Mouse (Mus musculus) lung, postnatal 25 days (tissue): ENCODE measurements around the gene Fam169b.

Experiments used
- DNase-seq: peaks from one replicate; pipeline ENCODE4 v3.0.0; 2022; ENCODE audit warnings: low spot score

Fam169b gene

DNA sequence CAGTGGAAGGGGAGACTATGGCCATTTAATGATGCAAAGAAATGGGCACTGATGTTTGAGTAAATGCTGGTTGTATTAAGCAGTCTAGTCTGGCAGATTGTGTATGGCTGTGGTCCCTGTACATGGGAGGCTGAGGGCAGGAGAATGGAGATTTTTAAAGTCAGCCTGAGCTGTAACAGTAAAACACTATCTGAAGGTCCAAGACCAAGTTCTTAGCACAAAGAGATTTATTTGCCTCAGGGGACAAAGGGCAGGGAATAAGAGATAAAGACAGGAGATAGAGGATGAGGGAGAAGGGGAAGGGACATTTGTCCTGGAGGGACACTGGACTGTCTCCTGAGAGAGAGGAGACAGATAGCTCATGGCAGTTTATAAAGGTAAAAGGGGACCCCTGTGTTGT is at the start of gene Fam169b:
Fam169b (plus strand) TSS at position 325 of the 400 bp plus-strand sequence.
- DNase-seq: no peak

DNA sequence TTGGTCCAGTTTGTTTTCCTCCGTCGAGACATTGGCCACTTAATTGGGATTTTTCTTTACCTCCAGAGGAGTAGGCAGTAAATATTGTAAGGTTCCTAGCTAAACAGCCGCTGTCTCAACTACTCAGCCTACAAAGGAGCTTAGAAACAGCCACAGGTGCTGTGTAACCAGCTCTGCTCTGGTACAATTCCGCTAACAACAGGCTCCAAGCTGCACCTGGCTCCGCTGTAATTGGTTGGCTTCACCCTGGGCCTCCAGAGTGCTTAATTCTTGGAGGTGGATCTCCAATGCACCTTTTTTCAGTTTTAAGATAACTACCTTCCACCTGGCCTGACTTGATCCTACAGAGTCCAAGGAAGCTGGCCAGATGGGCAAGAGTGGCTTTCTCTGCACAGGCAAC is 49.6 kb upstream of the Fam169b start:
- no peak for DNase-seq

DNA sequence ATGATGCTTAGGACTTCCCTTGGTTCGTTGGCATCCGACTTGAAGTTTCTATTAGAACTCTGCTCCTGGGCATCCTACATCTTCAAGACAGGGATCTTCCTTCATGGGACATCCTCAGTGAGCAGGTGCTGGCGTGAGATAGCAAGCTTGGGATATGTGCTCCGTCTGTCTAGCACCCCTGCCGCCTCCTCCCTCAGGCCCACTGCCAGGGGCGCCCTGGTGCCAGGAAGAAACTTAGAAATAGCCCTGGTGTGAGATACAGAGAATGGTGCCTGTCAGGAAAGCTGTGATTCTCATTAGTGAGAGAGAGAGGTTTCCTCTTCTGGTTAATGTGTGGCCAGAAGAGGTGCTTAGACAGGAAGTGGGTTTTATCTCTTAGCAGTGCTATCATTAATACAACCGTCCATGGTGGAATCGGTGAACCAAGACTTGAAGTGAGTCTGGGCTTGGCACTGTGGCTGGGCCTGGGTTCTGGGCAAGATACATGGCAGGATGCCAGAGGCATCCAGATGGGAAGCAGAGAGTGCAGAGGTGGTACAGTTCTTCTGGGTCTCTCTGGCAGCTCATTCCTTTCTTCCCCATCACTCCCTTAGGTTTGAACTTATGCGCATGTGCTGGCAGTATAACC is 48.1 kb upstream of the Fam169b start:
- DNase-seq: no peak

DNA sequence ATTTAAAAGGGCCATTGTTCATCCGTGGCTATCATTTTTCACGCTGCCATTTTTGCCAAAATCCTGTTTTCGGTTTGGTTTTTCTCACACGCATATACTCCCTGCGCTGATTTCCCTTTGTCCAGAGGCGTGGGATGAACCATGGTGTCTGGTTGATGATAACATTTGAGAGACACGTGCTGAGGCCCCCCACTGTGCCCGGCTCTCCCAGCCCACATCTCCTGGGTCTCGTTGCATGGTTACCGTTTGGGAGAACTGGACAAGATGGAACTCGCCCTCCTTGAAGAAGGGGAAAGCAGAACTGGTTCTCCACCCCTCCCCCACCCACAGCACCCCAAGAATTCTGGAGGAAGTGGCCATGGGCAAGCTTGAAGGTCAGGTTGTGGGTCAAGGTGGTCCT is 46.6 kb upstream of the Fam169b start:
- DNase-seq: no peak

DNA sequence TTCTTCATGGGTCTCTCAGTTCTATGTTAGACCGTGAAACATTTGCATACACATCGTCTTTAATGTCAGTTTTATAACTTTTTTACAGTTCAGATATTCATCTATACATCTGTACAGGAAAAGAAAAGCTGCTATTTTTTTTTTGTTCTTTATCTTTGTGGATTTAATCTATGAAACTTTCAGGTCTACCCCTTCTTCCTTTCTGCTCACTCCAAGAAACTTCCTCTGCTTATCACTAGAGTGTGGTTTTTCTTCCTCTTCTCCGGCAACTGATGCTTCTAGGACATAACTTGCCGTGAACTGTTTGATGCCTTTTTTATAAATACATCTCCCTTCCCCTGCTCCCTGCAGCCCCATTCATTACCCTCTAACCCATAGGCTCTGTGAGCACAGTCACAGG is 46.0 kb upstream of the Fam169b start:
- no peak for DNase-seq

DNA sequence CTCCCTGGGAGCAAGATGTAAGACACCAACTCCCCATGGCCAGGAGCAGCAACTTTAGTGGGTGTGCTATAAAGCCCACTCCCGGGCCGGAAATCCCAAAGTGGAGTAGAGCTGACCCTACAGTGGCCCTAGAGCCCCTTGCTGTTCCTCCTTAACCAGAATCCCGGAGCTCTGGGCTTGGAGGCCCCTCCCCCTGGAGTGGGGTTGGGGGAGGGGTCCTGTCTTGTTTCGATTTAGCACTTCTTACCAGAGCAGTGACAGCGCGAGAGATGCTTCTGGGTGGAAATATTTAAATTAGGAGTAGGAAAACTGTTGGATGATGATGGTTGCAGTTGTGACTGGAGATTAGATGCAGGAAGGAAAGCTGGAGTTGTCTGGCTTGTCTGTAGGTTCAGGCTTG is 45.1 kb upstream of the Fam169b start:
- no peak for DNase-seq

DNA sequence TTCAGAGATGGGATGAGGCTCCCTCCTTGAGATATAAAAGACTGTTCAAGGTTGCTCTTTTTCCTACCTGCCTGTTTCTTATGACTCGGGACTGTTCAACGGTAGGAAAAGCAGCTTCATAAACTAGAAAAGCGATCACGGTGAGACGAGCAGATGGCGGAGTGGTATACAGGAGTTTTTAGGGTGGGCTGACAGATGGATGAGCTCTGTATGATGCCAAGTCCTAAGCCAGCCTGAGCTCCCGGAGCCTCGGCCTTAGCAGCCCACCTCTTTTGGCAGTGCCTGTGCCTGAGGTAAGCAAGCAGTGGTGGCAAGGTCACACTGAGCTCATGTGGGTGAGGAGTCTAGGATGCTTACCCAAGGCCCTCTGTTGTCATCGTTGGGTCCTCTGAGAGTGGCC is 42.8 kb upstream of the Fam169b start:
- DNase-seq: no peak

DNA sequence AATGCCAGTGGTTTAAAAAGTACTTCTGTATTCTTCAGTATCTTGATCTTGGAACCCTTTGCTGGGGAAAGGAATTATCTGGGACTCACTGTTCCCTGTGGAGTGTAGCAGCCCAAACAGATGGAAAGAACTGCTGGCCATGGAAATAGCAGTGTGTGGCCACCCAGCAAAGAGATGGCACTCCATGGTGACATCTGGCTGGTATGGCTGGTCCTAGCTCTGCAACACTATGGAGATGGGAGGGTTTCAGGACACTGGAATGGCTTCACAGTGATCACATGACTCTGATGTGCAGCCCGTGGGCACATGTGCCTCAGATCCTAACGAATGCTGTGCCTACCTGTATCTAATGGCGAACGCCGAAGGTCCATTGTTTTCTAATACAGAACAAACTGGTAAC is 41.1 kb upstream of the Fam169b start:
- DNase-seq: no peak

DNA sequence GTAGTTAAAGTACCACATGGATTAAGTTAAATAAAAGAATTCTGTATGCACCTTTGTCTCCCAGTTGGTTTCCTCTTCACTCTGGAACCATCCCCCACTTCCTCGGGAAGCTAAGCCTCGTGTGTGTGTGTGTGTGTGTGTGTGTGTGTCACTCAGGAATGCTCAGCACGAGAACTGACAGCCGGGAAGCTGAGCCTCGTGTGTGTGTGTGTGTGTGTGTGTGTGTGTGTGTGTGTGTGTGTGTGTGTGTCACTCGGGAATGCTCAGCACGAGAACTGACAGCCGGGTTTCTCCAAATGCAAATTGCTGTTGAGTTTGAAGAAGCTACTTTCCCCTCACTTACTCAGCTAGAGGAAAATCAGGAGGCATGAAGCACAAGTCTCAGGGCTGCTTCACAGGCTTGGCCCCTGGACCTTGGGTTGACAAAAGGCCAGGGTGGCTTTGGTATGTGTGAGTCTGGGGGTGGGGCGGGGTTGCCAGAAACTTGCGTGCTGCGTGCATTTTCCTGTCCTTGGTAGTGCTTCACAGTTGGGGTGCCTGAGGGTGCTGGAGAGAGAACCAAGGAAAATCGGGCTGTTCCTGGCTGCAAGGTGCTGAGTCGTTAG is 39.9 kb upstream of the Fam169b start:
- DNase-seq: peak; percentile 43

DNA sequence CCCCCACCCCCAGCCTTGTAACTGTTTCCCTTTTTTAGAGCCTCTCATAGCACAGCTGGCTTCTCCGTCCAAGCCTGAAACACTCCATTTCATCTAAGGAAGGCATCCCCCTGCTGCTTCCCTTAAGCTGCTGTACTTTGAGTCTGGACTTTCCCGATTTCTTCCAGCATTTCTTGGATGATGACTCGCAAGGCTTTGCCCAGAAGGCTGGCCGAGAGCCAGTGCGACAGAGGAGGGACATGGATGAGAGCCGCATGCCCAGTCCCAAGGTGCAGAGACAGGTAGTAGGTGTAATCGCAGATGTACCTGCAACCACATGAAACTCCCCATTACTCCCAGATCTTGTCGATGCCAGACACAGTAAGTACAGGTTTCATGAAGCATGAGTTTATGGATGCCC is 36.8 kb upstream of the Fam169b start:
- DNase-seq: no peak

DNA sequence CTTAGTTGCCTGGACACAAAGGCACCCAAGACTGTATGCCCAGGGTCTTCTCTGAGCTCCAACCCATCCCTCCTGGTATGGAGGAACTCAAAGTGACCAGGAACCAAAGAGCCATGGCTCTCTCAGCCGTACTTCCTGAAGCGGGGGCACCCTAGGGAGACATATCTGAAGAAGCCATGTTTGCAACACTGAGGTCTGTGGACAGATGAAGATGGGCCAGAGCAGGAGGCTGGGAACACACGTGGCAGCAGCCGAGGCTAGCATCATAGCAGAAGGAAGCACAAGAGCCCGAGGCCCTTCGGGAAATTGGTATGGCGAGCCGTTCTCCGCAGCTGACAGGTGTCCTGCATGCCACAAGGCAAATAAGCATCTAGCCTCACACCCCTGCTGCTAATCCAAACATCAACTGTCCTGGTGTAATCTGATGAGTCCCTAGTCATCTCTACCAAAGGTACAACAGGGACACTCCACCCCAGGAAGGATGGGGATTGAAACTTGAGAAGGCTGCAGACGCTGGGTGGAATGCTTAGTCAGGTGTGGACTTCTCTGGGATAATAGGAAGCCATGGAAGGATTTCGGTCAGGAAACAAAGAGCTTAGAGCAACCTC is 34.3 kb upstream of the Fam169b start:
- no peak for DNase-seq

DNA sequence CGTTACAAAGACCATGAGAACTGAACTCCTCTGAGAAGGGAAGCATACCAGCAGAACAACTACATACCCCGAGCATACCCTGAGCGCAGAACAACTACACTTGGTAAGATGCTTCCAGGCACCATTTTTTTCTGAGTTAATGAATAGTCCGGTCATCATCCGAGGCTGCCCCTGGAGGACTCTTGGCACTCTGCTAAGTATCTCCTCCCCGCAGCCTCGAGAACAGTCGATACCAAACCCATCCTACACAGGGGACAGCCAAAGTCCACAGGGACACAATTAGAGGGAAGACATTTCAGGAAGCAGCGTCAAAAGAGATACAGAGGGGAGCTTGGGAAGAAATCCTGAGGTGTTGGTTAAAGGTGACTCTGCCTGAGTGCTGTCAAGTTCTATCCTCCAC is 32.4 kb upstream of the Fam169b start:
- no peak for DNase-seq

DNA sequence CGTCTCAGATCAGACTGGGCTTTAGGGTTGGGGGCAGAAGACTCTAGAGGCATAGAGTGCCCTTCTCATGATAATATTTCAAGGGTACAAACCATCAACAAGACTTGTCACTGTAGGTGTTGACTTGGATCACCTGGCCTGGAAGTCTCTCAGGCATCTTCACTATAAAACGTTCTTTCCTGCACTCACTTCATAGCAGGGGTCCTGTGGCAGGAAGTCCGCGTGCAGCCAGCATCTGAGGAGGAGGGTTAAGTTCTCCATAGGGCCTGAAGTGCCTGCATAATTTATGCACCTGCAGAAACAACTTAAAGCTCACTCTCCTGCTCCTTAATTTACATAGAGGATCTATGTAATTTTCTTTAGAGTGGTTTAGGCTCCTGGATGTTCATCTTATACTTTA is 28.0 kb upstream of the Fam169b start:
- DNase-seq: no peak

DNA sequence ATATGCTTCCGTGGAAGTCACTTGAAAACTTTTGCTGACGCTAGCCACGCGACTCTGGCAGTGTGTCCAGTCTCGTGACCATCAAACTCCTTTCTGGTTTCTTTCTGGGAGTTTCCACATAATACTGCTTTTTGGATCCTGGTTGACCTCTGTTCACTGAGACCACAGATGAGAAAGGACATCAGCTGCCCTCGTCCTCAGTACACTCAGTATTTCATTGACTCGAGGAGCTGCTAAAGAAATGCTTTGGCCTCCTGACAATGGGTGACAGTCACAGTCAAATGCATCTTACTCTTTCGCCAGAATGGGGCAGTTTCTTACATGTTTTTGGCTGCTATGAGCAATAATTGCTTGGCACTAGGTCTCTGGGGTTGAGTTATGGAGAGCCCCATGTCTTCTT is 27.4 kb upstream of the Fam169b start:
- no peak for DNase-seq

DNA sequence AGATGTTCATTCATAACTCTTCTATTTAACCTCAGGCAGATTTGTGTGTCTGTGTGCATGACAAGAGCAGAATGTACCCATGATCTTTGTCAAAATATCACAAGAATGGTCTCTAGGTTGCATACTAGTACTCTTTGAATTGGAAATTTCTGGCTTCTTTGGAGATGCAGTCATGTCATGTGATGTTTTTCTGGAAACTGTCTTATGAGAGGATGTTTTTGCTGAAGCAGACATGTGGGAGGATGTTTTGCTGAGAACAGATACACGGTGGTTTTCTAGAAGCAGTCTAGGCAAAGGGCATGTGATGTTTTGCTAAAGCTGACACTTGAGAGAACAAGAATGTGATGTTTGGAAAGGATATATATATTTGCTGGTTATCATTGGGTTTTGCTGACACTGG is 23.2 kb upstream of the Fam169b start:
- peak; percentile 36 for DNase-seq

DNA sequence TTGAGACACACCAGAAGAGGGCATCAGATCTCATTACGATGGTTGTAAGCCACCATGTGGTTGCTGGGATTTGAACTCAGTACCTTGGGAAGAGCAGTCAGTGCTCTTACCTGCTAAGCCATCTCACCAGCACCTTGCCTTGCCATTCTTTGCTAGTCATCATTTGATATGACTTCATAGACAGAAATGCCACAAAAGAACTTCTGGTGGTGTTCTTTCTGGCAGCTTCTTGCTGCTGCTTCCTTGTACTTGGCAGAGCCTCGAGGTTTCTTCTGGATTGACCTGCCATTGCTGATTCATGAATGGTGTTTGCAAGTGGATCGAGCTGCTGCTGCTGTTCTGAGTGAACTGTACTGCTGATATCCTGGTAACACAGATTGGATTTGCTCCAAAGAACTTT is 22.7 kb upstream of the Fam169b start:
- no peak for DNase-seq

DNA sequence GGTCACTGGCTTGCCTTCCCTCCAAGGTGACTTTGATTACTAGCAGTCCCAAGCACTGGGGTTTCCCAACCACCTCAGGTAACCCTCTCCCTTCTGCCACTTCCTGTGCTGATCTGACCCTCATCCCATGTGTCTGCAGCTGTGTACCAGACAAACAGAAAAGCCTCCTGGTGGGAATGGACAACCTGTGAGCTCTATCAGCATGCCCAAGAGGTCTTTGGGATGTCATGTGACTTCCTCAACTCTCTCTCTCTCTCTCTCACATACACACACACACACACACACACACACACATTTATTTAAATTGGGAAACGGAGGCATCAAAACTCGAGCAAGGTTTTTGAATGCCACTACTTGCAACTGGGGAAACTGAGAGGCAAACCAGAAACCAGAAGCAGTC is 15.9 kb upstream of the Fam169b start:
- no peak for DNase-seq

DNA sequence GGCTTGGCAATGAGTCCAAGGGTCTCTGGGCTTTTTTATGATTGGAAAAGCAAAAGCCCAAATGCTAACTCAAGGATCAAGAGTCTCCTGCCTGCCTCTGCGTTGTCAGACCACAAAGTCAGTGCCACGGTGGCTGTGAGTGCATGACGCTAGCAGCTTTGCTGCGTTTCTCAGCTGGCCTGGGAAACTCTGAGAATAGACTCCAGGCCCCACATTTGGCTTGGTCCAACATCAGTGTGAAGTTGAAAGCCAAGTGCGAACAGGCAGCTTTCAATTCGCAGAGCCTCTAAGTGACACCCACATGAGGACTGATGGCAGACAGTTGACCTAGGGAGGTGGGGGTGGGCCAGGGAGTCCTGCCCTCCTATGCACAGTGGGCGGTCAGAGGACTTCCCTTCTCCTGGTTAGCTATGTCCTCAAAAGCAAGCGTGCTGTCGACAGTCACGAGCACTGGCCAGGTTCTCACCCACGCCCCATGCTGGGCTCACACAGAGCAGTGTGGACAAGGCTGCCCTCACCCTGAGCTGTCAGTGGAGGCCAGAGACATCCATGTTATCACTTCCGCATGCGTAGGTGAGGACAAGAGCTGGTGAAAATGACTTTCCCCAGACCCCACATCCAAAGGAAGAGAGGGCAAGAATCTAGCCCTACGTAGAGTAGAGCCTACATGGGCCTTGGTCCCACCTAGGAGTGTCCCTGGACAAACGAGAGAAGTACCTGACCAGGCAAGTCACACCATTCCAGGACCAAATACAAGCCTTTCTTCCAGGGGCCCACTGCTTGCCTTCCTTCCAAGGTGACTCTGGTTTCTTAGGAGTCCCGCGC is 15.1 kb upstream of the Fam169b start:
- DNase-seq: no peak

DNA sequence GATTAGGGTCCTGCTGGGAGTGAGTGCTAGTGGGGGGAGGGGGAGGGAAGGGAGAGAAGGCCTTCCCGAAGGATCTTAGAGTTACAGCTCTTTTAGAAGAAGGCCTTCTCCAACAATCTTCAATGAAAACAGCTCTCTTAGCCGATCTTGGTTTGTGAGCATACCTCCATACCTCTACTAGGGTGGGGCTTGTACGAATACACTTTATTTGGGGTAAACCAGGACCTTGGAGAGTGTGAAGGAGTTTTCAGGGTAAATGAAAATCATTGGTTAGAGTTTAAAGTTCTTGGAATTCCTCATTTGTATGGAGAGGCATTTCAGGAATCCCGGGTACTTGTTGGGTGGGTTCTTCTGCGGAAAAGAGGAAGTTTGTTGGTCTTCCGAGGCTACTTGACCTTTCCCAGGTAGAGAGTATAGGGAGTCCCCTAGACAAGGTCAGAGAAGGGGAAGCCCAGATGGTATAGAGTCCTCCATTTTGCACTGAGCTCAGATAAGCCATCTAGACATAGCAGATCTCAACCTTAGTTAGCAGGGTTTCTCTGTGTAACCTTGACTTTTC is 14.0 kb upstream of the Fam169b start:
- no peak for DNase-seq

DNA sequence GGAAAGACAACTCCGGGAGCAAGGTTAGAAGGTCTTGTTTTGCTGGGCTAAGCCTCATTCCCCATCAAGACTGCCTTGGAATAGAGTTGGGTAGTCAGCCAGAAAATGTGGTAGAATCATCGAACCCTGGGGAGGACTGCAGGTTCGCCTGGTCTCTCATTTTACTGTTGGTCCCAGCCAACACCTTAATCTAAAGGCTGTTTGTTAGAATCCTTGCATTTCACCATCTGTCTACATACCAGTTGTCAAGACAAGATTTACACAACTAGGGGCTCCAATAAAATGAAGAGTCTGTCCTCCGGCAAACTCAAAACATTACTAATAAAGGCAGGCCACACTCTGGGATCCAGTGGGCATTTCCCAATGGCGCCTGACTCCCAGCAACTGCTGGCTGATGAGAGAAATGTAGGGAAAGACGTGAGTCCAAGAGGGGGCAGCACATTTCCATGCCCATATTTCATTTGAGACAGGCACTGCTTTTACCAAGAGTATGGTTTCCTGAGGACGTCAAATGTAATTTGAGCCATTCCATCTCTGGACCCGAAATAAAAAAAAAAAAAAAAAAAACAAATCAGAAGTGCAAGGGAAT is 10.9 kb upstream of the Fam169b start:
- DNase-seq: no peak

DNA sequence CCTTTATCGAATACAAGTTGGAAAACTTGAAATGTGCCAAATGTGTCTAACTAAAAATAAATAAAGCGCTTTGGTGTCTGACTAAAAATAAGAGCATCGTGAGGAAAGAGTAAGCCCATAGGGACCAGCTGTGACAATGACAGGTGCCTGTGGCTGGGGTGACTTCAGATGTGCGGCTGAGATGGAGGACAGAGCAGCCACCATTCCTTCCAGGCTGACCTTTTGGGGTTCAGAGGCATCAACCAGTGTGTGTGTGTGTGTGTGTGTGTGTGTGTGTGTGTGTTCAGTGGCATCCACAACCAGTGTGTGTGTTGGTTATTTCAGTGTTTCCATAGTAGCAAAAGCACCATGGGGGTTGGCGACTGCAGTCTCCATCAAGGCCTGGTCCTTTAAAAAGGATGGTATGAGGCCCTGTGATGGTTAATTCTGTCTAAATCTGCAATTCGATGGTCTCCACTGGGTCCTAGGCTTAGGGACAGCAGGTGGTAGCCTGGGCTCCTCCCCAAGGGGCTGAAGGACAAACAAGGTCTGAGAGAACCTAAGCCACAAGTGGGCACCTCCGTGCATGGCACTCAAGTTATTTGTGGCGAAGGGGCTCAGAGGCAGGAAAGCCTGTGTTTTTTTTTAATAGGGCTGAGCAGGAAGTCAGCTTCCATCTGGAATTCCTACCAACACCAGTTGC is 10.2 kb upstream of the Fam169b start:
- DNase-seq: no peak

DNA sequence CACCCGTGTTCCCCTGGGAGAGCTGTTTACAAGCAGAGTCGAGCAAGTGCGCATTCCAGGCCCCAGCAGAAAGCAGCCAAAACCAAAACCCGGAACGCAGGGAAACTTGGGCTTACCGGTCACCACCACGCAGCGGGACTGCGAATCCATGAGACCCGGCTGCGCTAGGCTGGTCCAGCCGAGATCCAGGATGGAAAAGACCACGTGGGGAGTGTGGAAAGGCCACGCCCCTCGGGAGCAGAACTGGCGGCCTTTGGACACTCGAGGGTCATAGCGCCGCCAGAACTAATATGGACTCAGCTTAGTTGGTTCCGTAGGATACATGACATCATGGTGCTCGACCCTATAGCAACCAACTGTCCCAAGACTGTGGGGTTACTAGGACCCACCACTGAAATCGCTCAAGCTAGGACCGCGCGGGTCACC is 9.6 kb upstream of the Fam169b start, which contains the start of gene Pgpep1l:
Pgpep1l (minus strand) TSS at position 206 of the 426 bp plus-strand sequence.
- DNase-seq: peak; percentile 31
